Mouse (Mus musculus) testis, adult 10 weeks (tissue): ENCODE measurements around the gene Iars2. TPM values are rescaled to one million over a fixed set of nuclear protein-coding genes. Genes with fewer than 3 reads are reported as not detected.

Experiments
- polyA plus RNA-seq: library from polyadenylated mRNA; stranded (reverse); fragments of 350-450 nt; fragmentation: Illumina TruSeq; extraction: RNeasy Lipid Tissue Mini Kit (QIAGEN cat#74804); gene quantifications from one replicate; pipeline ENCODE4 v1.2.3, GENCODE M21; 2014; ENCODE audit warnings: low read depth, low replicate concordance

Gene Iars2
- polyA plus RNA-seq = 14.6 TPM

DNA sequence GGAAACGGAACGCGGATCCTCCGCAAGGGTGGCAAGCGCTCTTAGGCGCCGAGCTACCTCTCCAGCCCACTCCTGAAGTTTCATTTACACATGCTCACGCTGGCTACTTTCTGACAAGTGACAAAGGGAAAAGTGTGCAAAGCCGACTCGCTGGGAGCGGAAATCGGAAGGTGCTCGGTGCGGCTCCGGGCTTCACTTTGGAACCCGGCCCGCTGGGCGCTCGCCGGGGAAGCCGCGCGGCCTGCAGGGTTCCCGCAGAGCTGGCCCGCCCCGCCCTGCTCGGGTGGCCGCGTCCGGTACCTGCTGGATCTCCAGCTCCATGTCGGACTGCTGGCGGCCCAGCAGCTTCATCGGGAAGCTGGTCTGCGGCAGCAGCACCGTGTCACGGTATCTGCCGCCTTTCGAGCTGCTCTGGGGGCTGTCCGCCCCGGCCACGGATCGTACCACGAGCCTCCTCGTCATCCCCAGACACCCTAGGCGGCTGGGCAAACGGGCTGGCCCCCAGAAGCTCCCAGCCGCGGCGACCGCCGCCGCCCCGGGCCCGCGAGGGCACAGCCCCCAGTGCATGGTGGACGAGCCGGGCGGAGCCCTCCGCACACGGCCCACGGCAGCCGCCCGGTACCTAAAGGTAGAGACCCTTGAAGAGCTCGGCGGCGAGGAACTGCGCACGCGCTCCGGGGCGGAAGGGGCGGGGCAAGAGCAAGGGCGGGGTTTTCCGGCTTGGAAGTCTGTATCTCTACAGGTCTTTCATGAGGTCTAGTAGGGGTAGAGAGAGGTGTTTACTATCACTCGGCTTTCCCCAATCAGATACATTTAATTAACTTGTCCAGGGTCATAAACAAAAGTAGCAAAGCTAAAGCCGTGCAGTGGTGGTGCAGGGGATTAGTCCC is at the start of gene Iars2:
Gene Iars2 (minus strand): TSS at position 676 of the 890 bp plus-strand sequence.

GRCm38 (mm10) chr1:185362677-185363520 is 33.7 kb upstream of the Iars2 start, which contains the start of gene Eprs:
Gene Eprs, plus strand, starts transcription at chr1:185363044.

DNA sequence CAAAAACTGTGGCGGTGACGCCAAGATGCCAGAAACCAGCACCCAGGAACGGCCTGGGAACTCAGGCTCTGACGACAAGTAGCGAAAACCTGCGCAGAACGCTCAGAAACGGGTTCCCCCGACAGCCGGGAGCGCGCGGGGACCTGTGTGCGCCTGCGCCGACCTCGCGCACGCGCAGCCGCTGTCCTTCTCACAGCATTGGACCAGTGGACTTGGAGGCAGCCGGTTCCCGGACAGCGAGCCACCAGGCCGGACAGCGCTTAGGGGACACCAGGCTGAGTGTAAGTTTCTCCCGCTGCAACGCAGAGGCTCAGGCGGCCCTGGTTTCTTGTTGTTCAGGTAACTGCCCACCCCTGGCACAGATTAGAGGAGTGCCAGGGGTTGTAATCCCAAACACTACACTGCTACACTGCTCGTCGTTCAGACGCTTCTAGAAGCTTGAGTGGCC is 2.8 kb upstream of the Iars2 start, which contains the start of gene Bpnt1:
Gene Bpnt1 (plus strand): TSS at position 167 of the 448 bp plus-strand sequence.

Other genes starting within 250 kb of the Iars2 start
- 16.0 TPM for gene Rab3gap2, start 125.3 kb downstream of the Iars2 start, polyA plus RNA-seq
- 22.0 TPM for gene Bpnt1, start 2.8 kb upstream of the Iars2 start, polyA plus RNA-seq
- 55.2 TPM for gene Eprs, start 33.6 kb upstream of the Iars2 start, polyA plus RNA-seq
- gene Slc30a10, start 125.5 kb upstream of the Iars2 start, polyA plus RNA-seq = not detected